In the genomic region with DNA sequence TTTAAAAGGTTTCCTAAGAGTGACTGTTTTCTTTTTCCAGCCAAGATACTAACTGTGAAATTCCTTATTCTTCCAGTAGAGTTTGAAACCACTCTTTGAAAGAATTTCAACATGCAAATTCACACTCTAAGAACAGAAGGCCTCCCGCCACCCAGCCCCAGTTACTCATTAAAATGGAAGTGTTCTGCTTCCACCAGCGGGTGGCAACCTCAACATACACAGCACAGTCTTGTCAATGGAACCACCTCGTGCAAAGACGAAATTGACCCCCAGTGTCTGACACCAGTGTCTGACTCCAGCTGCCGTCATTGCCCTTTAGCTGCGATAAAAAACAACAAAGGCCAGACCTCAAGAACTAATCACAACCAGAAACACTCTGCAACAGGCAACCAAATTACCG, we compare ENCODE assay signal across 8 mouse cellular contexts. TPM values are rescaled to one million over a fixed set of nuclear protein-coding genes. Genes with fewer than 3 reads are reported as not detected.
DNase-seq lines count a peak whose midpoint lies in the region; ATAC-seq lines count a peak whose summit lies in the region.

No protein-coding gene starts in this region.

- no peaks in the 10 kb centered on the region for H3K36me3 ChIP-seq in intestine, embryonic 16.5 days (ENCODE audit: control insufficient read depth, insufficient read depth, low read length)
- H3K36me3 ChIP-seq in limb, embryonic 10.5 days: no peaks in the 10 kb centered on the region

- no peaks in the 10 kb centered on the region for H3K9me3 ChIP-seq in intestine, embryonic 16.5 days (ENCODE audit: control insufficient read depth, low read length)
- no peaks in the 10 kb centered on the region for H3K9me3 ChIP-seq in limb, embryonic 10.5 days (replicated peaks)

- 19% methylated on average over 7 of the region's 7 CpGs for whole genome bisulfite sequencing in intestine, embryonic 16.5 days
- 2% methylated on average over 7 of the region's 7 CpGs for WGBS in limb, embryonic 10.5 days

- ATAC-seq in cerebellum, adult (ENCODE audit: insufficient number of reproducible peaks, low FRiP score, low TSS enrichment): no peak
- peak; percentile 59; the same call in 1 of the 2 replicates for ATAC-seq in intestine, embryonic 16.5 days

- no peaks in the 10 kb centered on the region for H3K4me1 ChIP-seq in intestine, embryonic 16.5 days (ENCODE audit: control insufficient read depth, insufficient read depth, low read length)
- H3K4me1 ChIP-seq in limb, embryonic 10.5 days: peaks cover 84% of the 10 kb centered on the region

- DNase-seq in cerebellum, postnatal 10 days: peak; percentile 15 to 34
- DNase-seq in brain, adult 2 months (ENCODE audit: low read depth, low spot score): peak; percentile 69
- peak; percentile 38 to 48 for DNase-seq in frontal cortex, postnatal 14 days (ENCODE audit: low spot score in 2 of 2)
- DNase-seq in limb, embryonic 10.5 days (ENCODE audit: low spot score): peak; percentile 84
- DNase-seq in mesoderm, embryonic 11.5 days (ENCODE audit: low read depth, low spot score): peak; percentile 72
- DNase-seq in T-cell, adult 2 months (ENCODE audit: low spot score): no peak

- no peak overlapping the region for H3K4me2 ChIP-seq in intestine, embryonic 16.5 days (ENCODE audit: low read depth, low read length)

- H3K9ac ChIP-seq in intestine, embryonic 16.5 days (ENCODE audit: low read depth, low read length): no peak overlapping the region

- H3K4me3 ChIP-seq in intestine, embryonic 16.5 days (ENCODE audit: low read length): no peak overlapping the region
- peak overlapping the region; percentile 14; the same call in 1 of the 2 replicates for H3K4me3 ChIP-seq in limb, embryonic 10.5 days

- H3K27me3 ChIP-seq in intestine, embryonic 16.5 days (replicated peaks; ENCODE audit: control insufficient read depth, insufficient read depth, low read length): no peaks in the 10 kb centered on the region
- no peaks in the 10 kb centered on the region for H3K27me3 ChIP-seq in limb, embryonic 10.5 days (ENCODE audit: low read depth, poor library complexity, severe bottlenecking)

- no peak overlapping the region for H3K27ac ChIP-seq in intestine, embryonic 16.5 days (ENCODE audit: low read length)
- peak overlapping the region; percentile 83 for H3K27ac ChIP-seq in limb, embryonic 10.5 days

RNA-seq across cellular contexts. Expression of a gene that starts 43.0 kb away (rescaled TPM):
- polyA plus RNA-seq in intestine, embryonic 16.5 days (2015; fragmentation: Nextera tagmentation; extraction: Ambion mirVana): 16.7 and 16.8 TPM in 2 replicates
- 84.3 and 89.6 TPM in 2 replicates for polyA plus RNA-seq in limb, embryonic 10.5 days (2016; fragmentation: Nextera tagmentation; extraction: Ambion mirVana)

RNA-seq across cellular contexts. Expression of a gene that starts 53.1 kb away (rescaled TPM):
- 449 and 476 TPM in 2 replicates for polyA plus RNA-seq in intestine, embryonic 16.5 days (2015; fragmentation: Nextera tagmentation; extraction: Ambion mirVana)
- 109 and 248 TPM in 2 replicates for polyA plus RNA-seq in limb, embryonic 10.5 days (2016; fragmentation: Nextera tagmentation; extraction: Ambion mirVana)
